Mouse (Mus musculus): Measurements from ENCODE around the gene Mcoln2. TPM values are rescaled to one million over a fixed set of nuclear protein-coding genes. Genes with fewer than 3 reads are reported as not detected.

Gene Mcoln2
- polyA plus RNA-seq, 1 experiment from 2014 or later, result 0.88 TPM

GRCm38 (mm10) chr3:146150058-146150400, 396 bp downstream of the Mcoln2 start:
- peaks cover 22% of the 10 kb centered on the region for H3K4me1 ChIP-seq
- 0 out of 2 replicates have a peak, but pooled peaks have one; percentile 24 for ATAC-seq (ENCODE audit: insufficient number of reproducible peaks, insufficient read depth, low FRiP score, low TSS enrichment)
- H3K4me2 ChIP-seq (replicated peaks), result peak overlapping the region; percentile 96
- peaks cover 28% of the 10 kb centered on the region for H3K27me3 ChIP-seq
- H3K9me3 ChIP-seq, result peaks cover 4% of the 10 kb centered on the region; the same call in 1 of the 2 replicates
- H3K27ac ChIP-seq, result no peak overlapping the region
- WGBS, result under 1% methylated on average over 26 of the region's 26 CpGs
- peak overlapping the region; percentile 50 for H3K9ac ChIP-seq
- no peaks in the 10 kb centered on the region for H3K36me3 ChIP-seq
- H3K4me3 ChIP-seq, result peak overlapping the region; percentile 43

DNA sequence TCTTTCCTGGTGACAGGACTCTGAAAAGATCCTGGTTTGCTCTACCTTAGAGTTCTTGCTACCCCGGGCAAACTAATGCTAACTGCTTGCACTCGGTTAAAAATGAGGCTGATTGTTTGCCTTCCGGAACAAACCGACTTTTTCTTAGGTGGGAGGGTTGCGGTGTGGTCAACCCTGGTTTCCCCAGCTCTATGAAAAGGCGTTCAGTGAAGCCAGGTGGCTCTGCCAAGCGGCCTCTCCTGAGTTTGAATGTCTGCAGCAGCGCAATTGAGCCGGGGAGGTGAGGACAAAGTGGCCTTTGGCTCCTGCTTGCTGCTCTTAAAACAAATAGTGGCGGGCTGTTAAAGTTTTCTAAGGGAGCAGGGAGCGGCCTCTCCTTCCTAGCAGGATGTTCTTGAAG, 927 bp downstream of the Mcoln2 start:
- no peak for ATAC-seq (ENCODE audit: insufficient number of reproducible peaks, insufficient read depth, low FRiP score, low TSS enrichment)
- H3K27me3 ChIP-seq, result peaks cover 28% of the 10 kb centered on the region
- H3K27ac ChIP-seq, result no peak overlapping the region
- no peaks in the 10 kb centered on the region for H3K9me3 ChIP-seq
- peaks cover 22% of the 10 kb centered on the region for H3K4me1 ChIP-seq
- no peaks in the 10 kb centered on the region for H3K36me3 ChIP-seq
- peak overlapping the region; percentile 96 for H3K4me2 ChIP-seq (replicated peaks)
- H3K9ac ChIP-seq, result no peak overlapping the region
- peak overlapping the region; percentile 43 for H3K4me3 ChIP-seq
- 24% methylated on average over 11 of the region's 11 CpGs for WGBS

DNA sequence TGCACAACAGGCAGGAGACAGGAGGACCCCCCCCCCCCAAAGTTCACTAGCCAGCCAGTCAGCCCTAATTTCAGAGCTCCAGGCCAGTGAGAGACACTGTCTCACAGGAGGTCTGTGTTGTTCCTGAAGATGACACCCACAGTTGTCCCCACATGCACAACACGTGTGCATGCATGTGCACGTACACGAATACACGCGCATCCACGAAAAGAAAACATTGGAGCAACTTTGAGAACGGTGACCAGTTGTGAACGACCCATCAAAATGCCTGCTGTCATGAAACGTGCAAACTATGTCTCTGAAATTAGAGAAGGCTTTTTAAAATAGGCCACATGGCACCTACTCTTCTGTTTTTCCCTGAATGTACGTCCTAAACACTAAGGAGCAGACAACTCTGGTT, 1.7 kb downstream of the Mcoln2 start:
- H3K9me3 ChIP-seq, result no peaks in the 10 kb centered on the region
- ATAC-seq (ENCODE audit: insufficient number of reproducible peaks, insufficient read depth, low FRiP score, low TSS enrichment), result no peak
- peaks cover 22% of the 10 kb centered on the region for H3K4me1 ChIP-seq
- H3K4me3 ChIP-seq, result no peak overlapping the region
- no peaks in the 10 kb centered on the region for H3K36me3 ChIP-seq
- peaks cover 28% of the 10 kb centered on the region for H3K27me3 ChIP-seq
- 88% methylated on average over 10 of the region's 10 CpGs for WGBS
- H3K4me2 ChIP-seq (replicated peaks), result no peak overlapping the region
- no peak overlapping the region for H3K9ac ChIP-seq
- H3K27ac ChIP-seq, result no peak overlapping the region

- Histone ChIP-seq H3K36me3 (no peaks in the 10 kb centered on the region), H3K4me1 (peaks cover 22% of the 10 kb centered on the region), H3K27ac (no peak overlapping the region), H3K27me3 (peaks cover 31% of the 10 kb centered on the region), H3K4me3 (no peak overlapping the region), H3K9ac (no peak overlapping the region), H3K9me3 (no peaks in the 10 kb centered on the region), H3K4me2 (replicated peaks) (no peak overlapping the region)
- no peak for ATAC-seq (ENCODE audit: insufficient number of reproducible peaks, insufficient read depth, low FRiP score, low TSS enrichment)
- 90% methylated on average over 8 of the region's 8 CpGs for WGBS
Observed at GRCm38 (mm10) chr3:146151755-146152154, 2.1 kb downstream of the Mcoln2 start.

DNA sequence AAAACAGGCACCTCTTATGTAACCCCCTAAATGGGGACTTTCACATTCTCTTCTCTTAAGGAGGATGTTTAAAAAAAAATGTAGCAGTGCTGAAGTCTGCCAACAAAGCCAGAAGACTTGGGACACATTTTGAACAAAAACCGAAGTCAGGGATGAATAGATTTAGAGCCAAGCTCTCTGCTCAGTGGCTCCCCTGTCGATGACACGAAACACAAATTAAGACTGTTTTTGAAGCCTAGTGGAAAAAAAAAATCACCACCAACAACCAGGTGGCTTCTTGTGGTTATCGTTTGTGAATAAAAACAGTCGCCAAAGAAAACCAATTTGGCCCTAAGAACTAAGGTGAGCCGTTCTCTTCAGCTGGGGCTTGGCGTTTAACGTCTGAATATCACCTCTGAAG, 2.7 kb downstream of the Mcoln2 start:
- Histone ChIP-seq H3K27ac (no peak overlapping the region), H3K9ac (no peak overlapping the region), H3K4me2 (replicated peaks) (no peak overlapping the region), H3K9me3 (no peaks in the 10 kb centered on the region), H3K36me3 (no peaks in the 10 kb centered on the region), H3K4me1 (peaks cover 22% of the 10 kb centered on the region), H3K27me3 (peaks cover 32% of the 10 kb centered on the region), H3K4me3 (no peak overlapping the region)
- 82% methylated on average over 8 of the region's 8 CpGs for WGBS
- ATAC-seq (ENCODE audit: insufficient number of reproducible peaks, insufficient read depth, low FRiP score, low TSS enrichment), result no peak

DNA sequence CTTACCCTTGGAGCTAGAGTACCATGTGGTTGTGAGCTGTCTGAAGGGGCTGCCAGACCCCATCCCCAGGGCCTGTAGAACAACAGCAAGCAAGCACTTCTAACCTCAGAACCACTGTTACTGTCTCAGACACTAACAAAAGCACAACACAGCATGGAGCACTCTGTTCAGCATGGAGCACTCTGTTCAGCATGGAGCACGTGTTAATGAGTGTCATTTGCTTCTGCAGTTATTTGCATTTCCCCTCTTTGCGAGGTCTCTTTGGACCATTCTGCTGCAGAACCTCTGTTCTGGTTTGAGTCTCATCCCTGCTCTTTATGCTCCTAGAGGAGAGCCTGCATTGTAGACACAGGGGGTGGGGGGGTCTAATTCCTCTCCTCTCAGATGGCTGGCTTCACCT, 3.3 kb downstream of the Mcoln2 start:
- Histone ChIP-seq H3K27ac (no peak overlapping the region), H3K4me2 (replicated peaks) (no peak overlapping the region), H3K4me1 (peaks cover 22% of the 10 kb centered on the region), H3K9ac (no peak overlapping the region), H3K27me3 (peaks cover 32% of the 10 kb centered on the region), H3K4me3 (no peak overlapping the region), H3K36me3 (no peaks in the 10 kb centered on the region), H3K9me3 (no peaks in the 10 kb centered on the region)
- 75% methylated on average over 2 of the region's 2 CpGs for WGBS
- ATAC-seq (ENCODE audit: insufficient number of reproducible peaks, insufficient read depth, low FRiP score, low TSS enrichment), result no peak

DNA sequence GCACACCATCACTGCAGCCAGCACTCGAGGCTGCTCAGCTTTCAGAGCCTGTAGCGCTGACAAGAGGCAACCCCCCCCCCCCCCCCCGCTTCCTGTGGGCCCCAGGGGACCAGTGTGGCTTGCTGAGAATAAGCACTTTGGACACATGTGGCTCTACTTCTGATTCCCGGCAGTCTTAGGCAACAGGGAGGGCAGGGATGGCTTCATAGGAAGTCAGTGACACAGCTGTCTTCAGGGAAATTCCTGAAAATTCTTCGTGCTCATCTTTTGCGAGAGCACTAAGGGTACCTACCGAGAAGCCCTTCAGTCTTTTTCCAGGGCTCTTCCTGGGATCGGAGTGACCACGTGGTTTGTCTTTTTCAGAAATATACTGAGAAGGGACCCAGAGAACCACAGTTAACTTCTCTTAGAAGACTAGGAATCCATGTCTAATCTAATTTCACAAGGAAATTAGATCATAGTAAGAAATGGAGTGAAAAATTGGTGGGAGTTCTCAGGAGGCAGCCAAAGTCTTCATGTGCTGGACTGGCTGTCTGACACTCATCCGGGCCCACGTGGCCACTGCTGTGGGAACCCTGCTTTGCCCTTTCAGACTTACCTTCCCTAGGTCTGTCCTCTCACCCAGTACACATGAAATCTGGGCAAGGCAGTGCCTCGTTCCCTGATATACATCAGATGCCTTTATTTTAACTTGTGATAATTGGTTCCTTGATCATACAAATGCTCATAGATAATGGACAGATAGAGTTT, 4.4 kb downstream of the Mcoln2 start:
- Histone ChIP-seq H3K9me3 (no peaks in the 10 kb centered on the region), H3K27ac (no peak overlapping the region), H3K4me2 (replicated peaks) (peak overlapping the region; percentile 30; the same call in 1 of the 2 replicates), H3K4me3 (no peak overlapping the region), H3K9ac (no peak overlapping the region), H3K27me3 (peaks cover 32% of the 10 kb centered on the region), H3K4me1 (peaks cover 22% of the 10 kb centered on the region), H3K36me3 (no peaks in the 10 kb centered on the region)
- ATAC-seq (ENCODE audit: insufficient number of reproducible peaks, insufficient read depth, low FRiP score, low TSS enrichment), result 0 out of 2 replicates have a peak, but pooled peaks have one; percentile 23
- 17% methylated on average over 12 of the region's 12 CpGs for WGBS

DNA sequence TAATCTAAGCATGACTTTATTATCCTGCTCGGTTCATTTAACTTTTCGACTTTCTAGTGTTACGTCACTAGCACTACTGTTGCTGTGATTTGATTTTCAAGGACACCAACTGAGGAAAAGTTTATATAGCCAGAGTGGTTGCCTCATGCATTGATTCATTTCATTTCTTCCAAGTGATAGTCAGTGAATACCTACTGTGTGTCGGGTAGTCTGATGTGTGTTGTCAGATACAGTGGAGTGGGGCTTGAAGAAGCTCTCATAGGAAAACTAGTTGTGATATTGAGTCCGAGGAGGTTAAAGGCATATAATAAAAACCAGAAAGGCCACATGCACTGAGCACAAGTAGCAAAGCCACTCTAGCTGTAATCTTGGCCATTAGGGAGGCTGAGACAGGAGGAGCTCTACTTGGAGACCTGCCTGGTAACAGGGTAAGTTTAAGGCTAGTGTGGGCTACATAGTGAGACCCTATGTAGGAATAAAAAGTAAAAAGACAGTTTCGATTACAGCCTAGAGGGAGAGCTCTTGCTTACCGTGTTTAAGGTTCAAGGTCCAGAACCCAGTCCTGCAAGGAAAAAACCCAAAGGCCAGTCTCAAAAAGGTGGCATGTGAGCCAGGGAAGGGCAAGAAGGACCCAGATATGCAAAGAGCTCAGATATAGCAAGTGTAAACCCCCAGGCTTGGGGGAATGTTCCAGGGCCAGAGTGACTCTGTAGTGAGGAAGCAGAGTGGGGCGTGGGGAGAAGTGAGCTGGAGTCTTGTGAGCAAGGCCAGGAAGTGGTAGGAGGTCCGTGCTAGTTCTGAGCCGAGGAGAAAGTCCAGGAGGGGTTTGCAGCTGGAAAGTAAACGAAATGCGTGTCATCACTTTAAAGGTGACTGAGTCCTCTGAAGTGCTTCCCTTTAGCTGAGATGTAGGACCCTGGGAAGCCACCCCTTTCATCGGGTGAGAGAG, 6.3 kb downstream of the Mcoln2 start:
- ATAC-seq (ENCODE audit: insufficient number of reproducible peaks, insufficient read depth, low FRiP score, low TSS enrichment), result no peak
- no peak overlapping the region for H3K4me3 ChIP-seq
- no peak overlapping the region for H3K4me2 ChIP-seq (replicated peaks)
- H3K4me1 ChIP-seq, result peaks cover 11% of the 10 kb centered on the region
- peaks cover 16% of the 10 kb centered on the region for H3K27me3 ChIP-seq
- WGBS, result 74% methylated on average over 13 of the region's 13 CpGs
- H3K9me3 ChIP-seq, result no peaks in the 10 kb centered on the region
- H3K36me3 ChIP-seq, result no peaks in the 10 kb centered on the region
- H3K9ac ChIP-seq, result no peak overlapping the region
- no peak overlapping the region for H3K27ac ChIP-seq

- no peak overlapping the region for H3K27ac ChIP-seq
- H3K4me1 ChIP-seq, result peaks cover 11% of the 10 kb centered on the region
- no peak for ATAC-seq (ENCODE audit: insufficient number of reproducible peaks, insufficient read depth, low FRiP score, low TSS enrichment)
- H3K4me3 ChIP-seq, result no peak overlapping the region
- H3K27me3 ChIP-seq, result peaks cover 7% of the 10 kb centered on the region
- H3K9ac ChIP-seq, result no peak overlapping the region
- no peaks in the 10 kb centered on the region for H3K36me3 ChIP-seq
- no peak overlapping the region for H3K4me2 ChIP-seq (replicated peaks)
- 81% methylated on average over 2 of the region's 2 CpGs for WGBS
- H3K9me3 ChIP-seq, result no peaks in the 10 kb centered on the region
Observed at GRCm38 (mm10) chr3:146156811-146157210, 7.2 kb downstream of the Mcoln2 start.

- no peaks in the 10 kb centered on the region for H3K9me3 ChIP-seq
- H3K36me3 ChIP-seq, result no peaks in the 10 kb centered on the region
- no peak overlapping the region for H3K9ac ChIP-seq
- no peak overlapping the region for H3K27ac ChIP-seq
- H3K4me2 ChIP-seq (replicated peaks), result no peak overlapping the region
- 0 out of 2 replicates have a peak, but pooled peaks cover 4% of the 10 kb centered on the region for H3K27me3 ChIP-seq
- H3K4me1 ChIP-seq, result peaks cover 11% of the 10 kb centered on the region
- no peak for ATAC-seq (ENCODE audit: insufficient number of reproducible peaks, insufficient read depth, low FRiP score, low TSS enrichment)
- 41% methylated on average over 4 of the region's 4 CpGs for WGBS
- no peak overlapping the region for H3K4me3 ChIP-seq
Observed at GRCm38 (mm10) chr3:146158039-146158438, 8.4 kb downstream of the Mcoln2 start.

DNA sequence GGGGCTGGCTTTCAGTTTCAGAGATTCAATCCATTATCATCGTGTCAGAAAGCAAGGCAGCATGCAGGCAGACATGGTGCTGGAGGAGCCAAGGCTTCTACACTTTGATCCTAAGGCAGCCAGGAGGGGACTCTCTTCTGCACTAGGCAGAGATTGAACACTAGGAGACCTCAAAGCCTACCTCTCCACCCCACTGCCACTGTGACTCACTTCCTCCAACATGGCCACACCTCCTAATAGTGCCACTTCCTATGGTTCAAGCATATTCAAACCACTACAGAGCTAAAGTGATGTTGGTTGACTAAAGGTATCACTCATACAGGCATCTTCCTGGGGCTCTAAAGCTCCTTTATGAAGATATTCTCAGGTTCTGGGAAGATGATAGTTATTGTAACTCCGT, 9.7 kb downstream of the Mcoln2 start:
- Histone ChIP-seq H3K4me3 (no peak overlapping the region), H3K27me3 (0 out of 2 replicates have a peak, but pooled peaks cover 4% of the 10 kb centered on the region), H3K9me3 (no peaks in the 10 kb centered on the region), H3K36me3 (no peaks in the 10 kb centered on the region), H3K9ac (no peak overlapping the region), H3K4me1 (0 out of 2 replicates have a peak, but pooled peaks cover 2% of the 10 kb centered on the region), H3K4me2 (replicated peaks) (no peak overlapping the region), H3K27ac (no peak overlapping the region)
- no peak for ATAC-seq (ENCODE audit: insufficient number of reproducible peaks, insufficient read depth, low FRiP score, low TSS enrichment)
- WGBS, result 92% methylated on average over 2 of the region's 2 CpGs

DNA sequence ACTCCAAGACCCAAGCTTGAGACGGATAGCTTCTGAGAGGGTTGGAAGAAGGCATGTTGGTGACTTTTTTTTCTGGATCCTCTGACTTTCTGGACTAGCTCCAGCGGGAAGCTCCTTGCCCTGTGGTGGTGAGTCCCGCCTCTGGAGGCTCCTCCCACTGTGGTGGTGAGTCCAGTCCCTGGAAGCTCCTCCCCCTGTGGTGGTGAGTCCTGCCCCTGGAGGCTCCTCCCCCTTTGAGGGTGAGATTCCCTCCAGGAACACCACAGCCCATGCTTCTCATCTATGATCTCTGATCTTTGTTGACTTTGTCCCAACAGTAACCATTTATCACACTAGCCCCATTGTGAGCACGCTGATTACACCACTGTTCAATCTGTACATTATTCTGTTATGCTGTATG, 12.6 kb downstream of the Mcoln2 start:
- Histone ChIP-seq H3K27me3 (no peaks in the 10 kb centered on the region), H3K4me3 (no peak overlapping the region), H3K36me3 (no peaks in the 10 kb centered on the region), H3K4me1 (no peaks in the 10 kb centered on the region), H3K27ac (no peak overlapping the region), H3K9ac (no peak overlapping the region), H3K9me3 (no peaks in the 10 kb centered on the region), H3K4me2 (replicated peaks) (no peak overlapping the region)
- WGBS, result 72% methylated on average over 4 of the region's 4 CpGs
- no peak for ATAC-seq (ENCODE audit: insufficient number of reproducible peaks, insufficient read depth, low FRiP score, low TSS enrichment)

Measured in embryonic facial prominence, embryonic 12.5 days (tissue).